Comparison of ENCODE assay signal across 8 mouse cellular contexts in genomic region chr3:65929304-65929783, GRCm38 (mm10). TPM values are rescaled to one million over a fixed set of nuclear protein-coding genes. Genes with fewer than 3 reads are reported as not detected.
DNase-seq lines count a peak whose midpoint lies in the region; ATAC-seq and TF ChIP-seq lines count a peak whose summit lies in the region.

No protein-coding gene starts in this region.

- no peak for TF ChIP-seq POLR2A in liver, adult 2 months (IDR thresholded peaks at IDR 0.05; ENCODE audit: extremely low read depth, insufficient read depth, low read length)

- TF ChIP-seq CTCF in liver, adult 2 months (IDR thresholded peaks at IDR 0.05; ENCODE audit: low read depth, low read length) = peak; percentile 86

- H3K9me3 ChIP-seq in embryonic facial prominence, embryonic 15.5 days (replicated peaks) = no peaks in the 10 kb centered on the region
- H3K9me3 ChIP-seq in heart, embryonic 11.5 days (replicated peaks; ENCODE audit: control insufficient read depth, low read length) = no peaks in the 10 kb centered on the region
- no peaks in the 10 kb centered on the region for H3K9me3 ChIP-seq in kidney, embryonic 15.5 days (replicated peaks)
- H3K9me3 ChIP-seq in stomach, embryonic 14.5 days (ENCODE audit: control insufficient read depth, low read depth, low read length) = no peaks in the 10 kb centered on the region

- no peak overlapping the region for H3K9ac ChIP-seq in embryonic facial prominence, embryonic 15.5 days
- H3K9ac ChIP-seq in heart, embryonic 11.5 days (ENCODE audit: low read depth, low read length) = peak overlapping the region; percentile 70
- H3K9ac ChIP-seq in kidney, embryonic 15.5 days = 0 out of 2 replicates have a peak overlapping the region, but pooled peaks have one; percentile 21
- no peak overlapping the region for H3K9ac ChIP-seq in liver, adult 2 months (ENCODE audit: low read depth, low read length)
- H3K9ac ChIP-seq in stomach, embryonic 14.5 days (replicated peaks; ENCODE audit: low read depth, low read length) = no peak overlapping the region

- no peaks in the 10 kb centered on the region for H3K79me2 ChIP-seq in liver, adult 2 months (ENCODE audit: control insufficient read depth, insufficient read depth, low read length)

- WGBS in embryonic facial prominence, embryonic 15.5 days = 4% methylated on average over 10 of the region's 10 CpGs
- WGBS in heart, embryonic 11.5 days (ENCODE audit: insufficient replicate concordance) = 1% methylated on average over 10 of the region's 10 CpGs
- WGBS in kidney, embryonic 15.5 days = 2% methylated on average over 10 of the region's 10 CpGs
- 5% methylated on average over 10 of the region's 10 CpGs for WGBS in liver, adult 2 months
- 3% methylated on average over 10 of the region's 10 CpGs for WGBS in stomach, embryonic 14.5 days

- peak; percentile 88 for DNase-seq in 3134 (ENCODE audit: extremely low read depth, insufficient read length, low spot score)
- DNase-seq in adrenal gland, postnatal 10 days = peak; percentile 89
- DNase-seq in liver, adult 2 months (ENCODE audit: extremely low read depth, low read depth, low spot score) = peak; percentile 54

- 0 out of 2 replicates have a peak overlapping the region, but pooled peaks have one; percentile 6 for H3K27ac ChIP-seq in embryonic facial prominence, embryonic 15.5 days (replicated peaks)
- H3K27ac ChIP-seq in heart, embryonic 11.5 days (ENCODE audit: low read depth, low read length) = peak overlapping the region; percentile 76
- peak overlapping the region; percentile 66 for H3K27ac ChIP-seq in kidney, embryonic 15.5 days
- H3K27ac ChIP-seq in liver, adult 2 months (replicated peaks; ENCODE audit: insufficient read depth, low read depth, low read length) = no peak overlapping the region
- H3K27ac ChIP-seq in stomach, embryonic 14.5 days (ENCODE audit: low read length) = no peak overlapping the region

- ATAC-seq in embryonic facial prominence, embryonic 15.5 days (ENCODE audit: insufficient number of reproducible peaks, low FRiP score, low TSS enrichment, low read depth) = peak; percentile 85
- ATAC-seq in heart, embryonic 11.5 days (replicated peaks; ENCODE audit: insufficient number of reproducible peaks, low FRiP score, low TSS enrichment) = peak; percentile 75
- peak; percentile 87 for ATAC-seq in kidney, embryonic 15.5 days (replicated peaks; ENCODE audit: low FRiP score)
- peak; percentile 89 for ATAC-seq in monocyte, adult 5-6 weeks (replicated peaks; ENCODE audit: insufficient number of reproducible peaks, low FRiP score, low TSS enrichment, poor library complexity, severe bottlenecking)
- peak; percentile 80 for ATAC-seq in stomach, embryonic 14.5 days (ENCODE audit: insufficient number of reproducible peaks, insufficient read depth, low FRiP score, low read depth)

- H3K4me2 ChIP-seq in embryonic facial prominence, embryonic 15.5 days (replicated peaks) = peak overlapping the region; percentile 46
- peak overlapping the region; percentile 64 for H3K4me2 ChIP-seq in heart, embryonic 11.5 days
- peak overlapping the region; percentile 52 for H3K4me2 ChIP-seq in kidney, embryonic 15.5 days
- H3K4me2 ChIP-seq in stomach, embryonic 14.5 days (replicated peaks; ENCODE audit: low read depth, low read length) = peak overlapping the region; percentile 39

- no peaks in the 10 kb centered on the region for H3K27me3 ChIP-seq in embryonic facial prominence, embryonic 15.5 days
- no peaks in the 10 kb centered on the region for H3K27me3 ChIP-seq in heart, embryonic 11.5 days (ENCODE audit: control insufficient read depth, insufficient read depth, low read length)
- no peaks in the 10 kb centered on the region for H3K27me3 ChIP-seq in kidney, embryonic 15.5 days
- no peaks in the 10 kb centered on the region for H3K27me3 ChIP-seq in liver, adult 2 months (ENCODE audit: control insufficient read depth, insufficient read depth, low read length)
- H3K27me3 ChIP-seq in stomach, embryonic 14.5 days (ENCODE audit: control insufficient read depth, insufficient read depth, low read length) = no peaks in the 10 kb centered on the region

- peaks cover 28% of the 10 kb centered on the region for H3K4me1 ChIP-seq in embryonic facial prominence, embryonic 15.5 days
- peaks cover 13% of the 10 kb centered on the region for H3K4me1 ChIP-seq in heart, embryonic 11.5 days (ENCODE audit: control insufficient read depth, insufficient read depth, low read length)
- peaks cover 26% of the 10 kb centered on the region for H3K4me1 ChIP-seq in kidney, embryonic 15.5 days
- peaks cover 12% of the 10 kb centered on the region for H3K4me1 ChIP-seq in liver, adult 2 months (ENCODE audit: control insufficient read depth, insufficient read depth, low read length)
- 0 out of 2 replicates have a peak, but pooled peaks cover 11% of the 10 kb centered on the region for H3K4me1 ChIP-seq in stomach, embryonic 14.5 days (ENCODE audit: control insufficient read depth, insufficient read depth, low read length)

- no peaks in the 10 kb centered on the region for H3K36me3 ChIP-seq in embryonic facial prominence, embryonic 15.5 days
- H3K36me3 ChIP-seq in heart, embryonic 11.5 days (ENCODE audit: control insufficient read depth, insufficient read depth, low read length) = no peaks in the 10 kb centered on the region
- no peaks in the 10 kb centered on the region for H3K36me3 ChIP-seq in kidney, embryonic 15.5 days
- no peaks in the 10 kb centered on the region for H3K36me3 ChIP-seq in liver, adult 2 months (ENCODE audit: control insufficient read depth, insufficient read depth, low read length)
- no peaks in the 10 kb centered on the region for H3K36me3 ChIP-seq in stomach, embryonic 14.5 days (ENCODE audit: control insufficient read depth, insufficient read depth, low read length)

- H3K4me3 ChIP-seq in embryonic facial prominence, embryonic 15.5 days (replicated peaks) = peak overlapping the region; percentile 22
- peak overlapping the region; percentile 34 for H3K4me3 ChIP-seq in heart, embryonic 11.5 days (ENCODE audit: low read depth, low read length)
- peak overlapping the region; percentile 24 for H3K4me3 ChIP-seq in kidney, embryonic 15.5 days (replicated peaks)
- no peak overlapping the region for H3K4me3 ChIP-seq in liver, adult 2 months (ENCODE audit: insufficient read depth, low read depth, low read length)
- no peak overlapping the region for H3K4me3 ChIP-seq in stomach, embryonic 14.5 days (ENCODE audit: low read depth, low read length)

RNA-seq across cellular contexts. Expression of gene Ccnl1, which starts 28.7 kb away (rescaled TPM):
- total RNA-seq in adrenal gland, postnatal 10 days (2021) = 10 to 100 TPM; 91.1 to 99.3 TPM
- 106 and 107 TPM in 2 replicates for polyA plus RNA-seq in embryonic facial prominence, embryonic 15.5 days (2015; fragmentation: Nextera tagmentation; extraction: Ambion mirVana)
- polyA plus RNA-seq in heart, embryonic 11.5 days (2014; fragmentation: Nextera tagmentation; extraction: Ambion mirVana) = 91.5 and 97.7 TPM in 2 replicates
- 99.6 and 101 TPM in 2 replicates for polyA plus RNA-seq in kidney, embryonic 15.5 days (2015; fragmentation: Nextera tagmentation; extraction: Ambion mirVana)
- total RNA-seq in liver, adult 2 months (2014; rRNA removed) = 49.5 and 55.5 TPM in 2 replicates
- polyA plus RNA-seq in liver, adult 2 months (2012; rRNA removed) = 14.0 and 20.0 TPM in 2 replicates
- 637 to 1,006 TPM (median 735 TPM) in 3 replicates for total RNA-seq in monocyte, adult 5-6 weeks (2017)
- polyA plus RNA-seq in stomach, embryonic 14.5 days (2014; fragmentation: Nextera tagmentation; extraction: Ambion mirVana) = 137 and 146 TPM in 2 replicates

Comparison
In these comparisons a context has a peak if more than half of its experiments do, and no peak if none do; other contexts are left out.
1. H3K27ac ChIP-seq: peak in embryonic facial prominence, embryonic 15.5 days (single experiment), heart, embryonic 11.5 days (single experiment) and kidney, embryonic 15.5 days (single experiment); none in liver, adult 2 months (single experiment) and stomach, embryonic 14.5 days (single experiment).
2. H3K4me3 ChIP-seq: peak in embryonic facial prominence, embryonic 15.5 days (single experiment), heart, embryonic 11.5 days (single experiment) and kidney, embryonic 15.5 days (single experiment); none in liver, adult 2 months (single experiment) and stomach, embryonic 14.5 days (single experiment).
3. H3K9ac ChIP-seq: peak in heart, embryonic 11.5 days (single experiment) and kidney, embryonic 15.5 days (single experiment); none in embryonic facial prominence, embryonic 15.5 days (single experiment), liver, adult 2 months (single experiment) and stomach, embryonic 14.5 days (single experiment).
4. Peak in every context shown above with its lines, with median percentiles within 50 percentile points of each other: DNase-seq, ATAC-seq and H3K4me2 ChIP-seq.